Mouse (Mus musculus) intestine, postnatal 0 days (tissue): Measurements from ENCODE around the gene Xpo4. TPM values are rescaled to one million over a fixed set of nuclear protein-coding genes. Genes with fewer than 3 reads are reported as not detected.

Source experiments
- ATAC-seq: fragments of 200-750 bp; cut with Nextera tagmentation; 2 replicates; pipeline ENCODE4 v1.8.0; 2017; ENCODE audit warnings: mild to moderate bottlenecking, moderate TSS enrichment, moderate library complexity
- H3K27ac ChIP-seq: fragments of 300-500 bp; sonication (generic); 2 replicates; pipeline ENCODE4 v1.5.1; 2014; ENCODE audit warnings: mild to moderate bottlenecking, low read depth, low read length, moderate library complexity
- H3K27me3 ChIP-seq: fragments of 300-500 bp; sonication (generic); replicated peaks from 2 replicates; pipeline ENCODE4 v1.6.1; 2014; ENCODE audit warnings: low read length, mixed read lengths; ENCODE audit not compliant: control insufficient read depth, insufficient read depth
- H3K36me3 ChIP-seq: fragments of 300-500 bp; sonication (generic); 2 replicates; pipeline ENCODE4 v1.6.1; 2014; ENCODE audit warnings: mild to moderate bottlenecking, moderate library complexity; ENCODE audit not compliant: control insufficient read depth, insufficient read depth
- H3K4me1 ChIP-seq: fragments of 300-500 bp; sonication (generic); replicated peaks from 2 replicates; pipeline ENCODE4 v1.6.1; 2014; ENCODE audit warnings: antibody characterized with exemption, low read length, mixed read lengths; ENCODE audit not compliant: control insufficient read depth, insufficient read depth
- H3K4me2 ChIP-seq: fragments of 300-500 bp; sonication (generic); replicated peaks from 2 replicates; pipeline ENCODE4 v1.6.1; 2014; ENCODE audit warnings: low read depth, mild to moderate bottlenecking, moderate library complexity
- H3K4me3 ChIP-seq: fragments of 300-500 bp; sonication (generic); 2 replicates; pipeline ENCODE4 v1.5.1; 2014; ENCODE audit warnings: low read depth, low read length
- H3K9ac ChIP-seq: fragments of 300-500 bp; sonication (generic); 2 replicates; pipeline ENCODE4 v1.6.1; 2014; ENCODE audit warnings: mild to moderate bottlenecking, low read depth, low read length
- H3K9me3 ChIP-seq: fragments of 300-500 bp; sonication (generic); 2 replicates; pipeline ENCODE4 v1.6.1; 2016; ENCODE audit warnings: mixed run types; ENCODE audit not compliant: control insufficient read depth
- CTCF ChIP-seq: sonication (generic); IDR thresholded peaks from 2 replicates; pipeline ENCODE4 v1.5.1; 2016; ENCODE audit warnings: low read depth, mild to moderate bottlenecking, control low read depth, antibody characterized with exemption, moderate library complexity
- WGBS: fragments of 180-500 bp; shearing (Covaris S2); extraction: QIAGEN DNeasy Blood & Tissue Kit; methylation state at CpG from one replicate; pipeline ENCODE4 v1.1.7; 2014; 5-methylcytosine and 5-hydroxymethylcytosine counted together
- polyA plus RNA-seq: library from polyadenylated mRNA; unstranded; fragments of >200 nt; fragmentation: Nextera tagmentation; extraction: Ambion mirVana; gene quantifications from 2 replicates; pipeline ENCODE4 v1.2.1, GENCODE M21; 2015

Xpo4 gene
- polyA plus RNA-seq, 1 experiment from 2014 or later = 7.3 TPM

DNA sequence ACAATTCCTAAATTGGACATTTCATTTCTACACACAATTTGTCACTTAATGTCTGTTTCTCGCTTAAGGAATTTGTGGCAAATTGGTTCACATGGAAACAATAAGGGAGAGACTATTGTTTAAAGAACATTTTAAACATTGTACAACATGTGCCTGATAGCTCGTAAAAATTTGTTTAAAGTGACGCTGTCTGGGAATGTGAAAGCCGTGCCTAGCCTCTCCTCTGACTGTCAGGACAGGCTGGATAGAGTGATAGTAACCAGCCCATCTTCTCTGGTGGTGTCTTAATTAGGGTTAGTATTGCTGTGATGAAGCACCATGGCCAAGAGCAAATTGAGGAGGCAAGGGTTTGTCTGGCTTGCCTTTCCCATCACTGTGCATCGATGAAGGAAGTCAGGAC lies 118.2 kb downstream of the Xpo4 start:
- no peak overlapping the region for H3K4me3 ChIP-seq
- H3K36me3 ChIP-seq = peaks cover 20% of the 10 kb centered on the region
- no peak overlapping the region for H3K27ac ChIP-seq
- no peak overlapping the region for H3K9ac ChIP-seq
- no peak overlapping the region for H3K4me2 ChIP-seq
- no peaks in the 10 kb centered on the region for H3K27me3 ChIP-seq
- no peaks in the 10 kb centered on the region for H3K4me1 ChIP-seq
- 48% methylated on average over 5 of the region's 5 CpGs for WGBS
- ATAC-seq = 0 out of 2 replicates have a peak, but pooled peaks have one; percentile 46
- no peak for TF ChIP-seq CTCF
- no peaks in the 10 kb centered on the region for H3K9me3 ChIP-seq

DNA sequence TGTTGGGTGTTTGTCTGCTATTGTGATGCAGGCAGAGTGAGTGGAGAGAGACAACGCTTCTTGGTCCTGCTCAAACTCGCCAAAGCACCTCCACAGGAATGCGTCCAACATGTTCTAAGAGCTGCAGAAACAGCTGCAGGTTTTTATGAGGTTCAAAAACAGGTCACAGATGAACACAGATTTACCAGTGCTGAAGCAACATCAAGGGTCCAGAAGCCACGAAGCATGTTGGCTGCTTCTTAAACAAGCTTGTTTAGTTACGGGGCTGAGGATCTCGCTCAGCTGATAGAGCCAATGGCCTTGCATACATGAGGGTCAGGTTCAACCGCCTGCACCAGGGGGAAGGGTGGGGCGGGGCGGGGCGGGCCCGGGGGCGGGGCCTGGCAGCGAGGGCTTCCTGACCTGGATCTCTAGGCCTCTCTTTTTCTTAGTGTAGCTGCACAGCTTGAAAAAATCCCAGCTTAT lies 118.6 kb downstream of the Xpo4 start:
- peak; percentile 68 for ATAC-seq
- Histone ChIP-seq H3K27ac (no peak overlapping the region; the same call in 1 of the 2 replicates), H3K4me3 (no peak overlapping the region), H3K9ac (no peak overlapping the region), H3K27me3 (no peaks in the 10 kb centered on the region), H3K36me3 (peaks cover 20% of the 10 kb centered on the region), H3K4me1 (no peaks in the 10 kb centered on the region), H3K9me3 (no peaks in the 10 kb centered on the region), H3K4me2 (peak overlapping the region; percentile 14; the same call in 1 of the 2 replicates)
- 16% methylated on average over 13 of the region's 13 CpGs for WGBS
- TF ChIP-seq CTCF = no peak

DNA sequence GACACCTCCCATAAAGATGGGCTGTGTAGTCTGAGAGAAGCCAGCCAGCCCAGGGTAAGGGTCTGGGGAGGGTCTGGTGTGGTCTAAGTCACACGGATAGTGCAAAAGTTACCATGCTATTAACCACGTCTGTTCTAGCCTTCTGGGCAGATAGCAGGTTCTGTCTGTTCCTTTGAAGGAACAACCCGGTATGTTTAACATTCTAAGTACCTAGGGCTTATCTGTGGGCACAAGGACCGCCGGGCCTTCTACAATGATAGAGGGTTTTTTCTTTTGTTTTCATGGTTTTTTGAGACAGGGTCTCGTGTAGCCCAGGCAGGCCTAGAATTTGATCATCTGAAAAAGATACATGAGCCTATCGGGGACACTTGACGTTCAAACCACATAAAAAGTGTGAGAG lies 119.1 kb downstream of the Xpo4 start:
- Histone ChIP-seq H3K4me2 (no peak overlapping the region), H3K9ac (no peak overlapping the region), H3K9me3 (no peaks in the 10 kb centered on the region), H3K4me1 (no peaks in the 10 kb centered on the region), H3K27ac (peak overlapping the region; percentile 41; the same call in 1 of the 2 replicates), H3K36me3 (peaks cover 20% of the 10 kb centered on the region), H3K27me3 (no peaks in the 10 kb centered on the region), H3K4me3 (no peak overlapping the region)
- ATAC-seq = no peak
- WGBS = 75% methylated on average over 8 of the region's 8 CpGs
- TF ChIP-seq CTCF = no peak

DNA sequence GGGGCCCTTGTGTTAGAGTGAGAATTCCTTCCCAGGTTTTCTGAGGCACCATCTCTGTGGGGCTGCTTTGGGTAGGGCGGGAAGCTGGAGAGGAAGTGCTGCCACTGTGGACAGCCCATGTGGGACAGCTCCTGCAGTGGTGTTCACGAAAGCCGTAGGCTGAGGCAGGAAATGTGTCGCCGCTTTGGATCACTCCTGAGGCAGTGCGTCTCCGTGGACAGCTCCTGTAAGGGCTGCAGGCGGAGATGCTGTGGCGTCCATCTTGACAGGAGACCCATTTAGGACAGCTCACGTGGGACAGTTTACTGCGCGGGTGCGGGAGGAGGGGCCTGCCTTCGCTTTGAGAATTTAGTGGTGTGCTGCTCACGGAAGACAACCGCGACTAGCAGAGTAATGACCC lies 119.7 kb downstream of the Xpo4 start:
- no peak for TF ChIP-seq CTCF
- no peak for ATAC-seq
- H3K4me2 ChIP-seq = no peak overlapping the region
- WGBS = 86% methylated on average over 17 of the region's 17 CpGs
- no peaks in the 10 kb centered on the region for H3K27me3 ChIP-seq
- no peaks in the 10 kb centered on the region for H3K9me3 ChIP-seq
- H3K27ac ChIP-seq = no peak overlapping the region; the same call in 1 of the 2 replicates
- no peaks in the 10 kb centered on the region for H3K4me1 ChIP-seq
- no peak overlapping the region for H3K4me3 ChIP-seq
- no peak overlapping the region for H3K9ac ChIP-seq
- peaks cover 20% of the 10 kb centered on the region for H3K36me3 ChIP-seq

DNA sequence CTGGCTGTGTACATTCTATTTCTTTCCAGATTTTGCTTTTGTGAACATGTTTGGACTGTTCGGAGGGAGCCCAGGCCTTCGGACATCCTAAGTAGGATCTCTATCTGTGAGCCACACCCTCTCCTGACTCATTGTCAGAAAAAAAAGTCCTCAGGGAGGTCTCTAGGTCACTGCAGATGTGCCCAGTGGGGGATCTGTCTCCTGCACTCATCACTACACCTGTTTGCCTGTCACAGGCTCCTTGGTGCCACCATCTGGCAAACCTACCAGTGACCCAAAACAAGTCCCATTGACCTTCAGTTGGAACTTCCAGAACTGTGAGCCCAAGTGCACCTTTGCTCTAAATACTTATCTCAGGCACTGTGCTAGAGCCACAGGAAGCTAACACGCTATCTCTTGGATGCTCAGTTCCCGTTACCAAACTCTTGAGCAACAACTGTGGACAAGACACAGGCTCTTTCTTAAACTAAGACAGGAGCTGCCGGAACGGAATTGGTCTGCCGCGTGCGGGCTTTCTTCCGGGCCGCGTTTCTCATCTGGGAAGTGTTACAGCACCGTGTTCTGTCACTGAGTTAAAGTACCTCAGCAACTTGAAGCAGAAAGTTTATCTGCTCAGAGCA lies 121.7 kb downstream of the Xpo4 start:
- Histone ChIP-seq H3K9me3 (no peaks in the 10 kb centered on the region), H3K4me3 (no peak overlapping the region), H3K9ac (no peak overlapping the region), H3K4me1 (no peaks in the 10 kb centered on the region), H3K27ac (no peak overlapping the region), H3K27me3 (no peaks in the 10 kb centered on the region), H3K4me2 (no peak overlapping the region), H3K36me3 (0 out of 2 replicates have a peak, but pooled peaks cover under 1% of the 10 kb centered on the region)
- no peak for ATAC-seq
- WGBS = 89% methylated on average over 13 of the region's 13 CpGs
- no peak for TF ChIP-seq CTCF

DNA sequence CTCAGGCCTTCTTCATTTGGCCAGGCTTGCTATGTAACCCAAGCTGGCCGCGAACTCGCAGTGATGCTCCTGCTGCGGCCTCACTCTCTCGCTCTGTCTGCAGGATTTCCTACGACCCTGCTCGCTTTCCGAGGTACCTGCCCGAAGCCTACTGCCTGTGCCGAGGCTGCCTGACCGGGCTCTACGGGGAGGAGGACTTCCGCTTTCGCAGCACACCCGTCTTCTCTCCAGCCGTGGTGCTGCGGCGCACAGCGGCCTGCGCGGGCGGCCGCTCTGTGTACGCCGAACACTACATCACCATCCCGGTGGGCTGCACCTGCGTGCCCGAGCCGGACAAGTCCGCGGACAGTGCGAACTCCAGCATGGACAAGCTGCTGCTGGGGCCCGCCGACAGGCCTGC lies 123.0 kb downstream of the Xpo4 start:
- no peak for TF ChIP-seq CTCF
- H3K4me2 ChIP-seq = no peak overlapping the region
- no peaks in the 10 kb centered on the region for H3K4me1 ChIP-seq
- ATAC-seq = no peak
- no peak overlapping the region for H3K27ac ChIP-seq
- no peaks in the 10 kb centered on the region for H3K9me3 ChIP-seq
- H3K36me3 ChIP-seq = no peaks in the 10 kb centered on the region
- H3K9ac ChIP-seq = no peak overlapping the region
- 74% methylated on average over 34 of the region's 34 CpGs for WGBS
- no peak overlapping the region for H3K4me3 ChIP-seq
- H3K27me3 ChIP-seq = no peaks in the 10 kb centered on the region
